Mouse (Mus musculus): ENCODE data around the gene Coro1c.

DNA sequence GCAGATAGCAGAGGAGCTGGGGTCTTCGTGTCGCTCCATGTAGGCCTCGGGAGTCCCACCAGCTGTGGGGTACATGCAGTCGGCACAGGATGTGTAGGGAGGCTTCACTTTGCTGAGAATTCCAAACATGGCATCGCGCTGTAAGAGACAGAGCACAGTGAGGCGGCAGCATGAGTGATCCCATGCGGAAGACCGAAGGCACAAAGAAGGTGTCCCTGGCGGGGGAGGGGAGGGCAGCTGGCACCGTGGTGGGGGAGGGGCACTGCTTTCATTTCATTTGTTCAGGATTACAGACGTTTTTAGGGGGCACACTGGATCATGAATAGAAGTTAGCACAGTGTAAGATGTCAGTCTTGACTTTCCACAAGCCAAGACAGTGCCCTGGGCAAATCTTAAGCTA lies 34.8 kb upstream of the Coro1c start:
- TF ChIP-seq GATA1 (IDR thresholded peaks at IDR 0.05; ENCODE audit: borderline replicate concordance, low read length) (no peak), FLI1 (IDR thresholded peaks at IDR 0.05; ENCODE audit: low read length) (no peak)

Measured in megakaryocyte, embryonic 14.5 days (primary cell).